Mouse (Mus musculus) bone marrow, adult 2 months (tissue): ENCODE data around the gene Olfr987.

Experiments used
- CTCF ChIP-seq: fragments of 200-500 bp; IDR thresholded peaks from 2 replicates; pipeline ENCODE4 v1.5.1; 2011; ENCODE audit warnings: low read length, control low read depth; ENCODE audit not compliant: control insufficient read depth, insufficient read depth
- POLR2A ChIP-seq: fragments of 200-500 bp; IDR thresholded peaks from 2 replicates; pipeline ENCODE4 v1.6.1; 2011; ENCODE audit warnings: low read depth, mild to moderate bottlenecking, control low read depth, low read length, borderline replicate concordance; ENCODE audit not compliant: control insufficient read depth

DNA sequence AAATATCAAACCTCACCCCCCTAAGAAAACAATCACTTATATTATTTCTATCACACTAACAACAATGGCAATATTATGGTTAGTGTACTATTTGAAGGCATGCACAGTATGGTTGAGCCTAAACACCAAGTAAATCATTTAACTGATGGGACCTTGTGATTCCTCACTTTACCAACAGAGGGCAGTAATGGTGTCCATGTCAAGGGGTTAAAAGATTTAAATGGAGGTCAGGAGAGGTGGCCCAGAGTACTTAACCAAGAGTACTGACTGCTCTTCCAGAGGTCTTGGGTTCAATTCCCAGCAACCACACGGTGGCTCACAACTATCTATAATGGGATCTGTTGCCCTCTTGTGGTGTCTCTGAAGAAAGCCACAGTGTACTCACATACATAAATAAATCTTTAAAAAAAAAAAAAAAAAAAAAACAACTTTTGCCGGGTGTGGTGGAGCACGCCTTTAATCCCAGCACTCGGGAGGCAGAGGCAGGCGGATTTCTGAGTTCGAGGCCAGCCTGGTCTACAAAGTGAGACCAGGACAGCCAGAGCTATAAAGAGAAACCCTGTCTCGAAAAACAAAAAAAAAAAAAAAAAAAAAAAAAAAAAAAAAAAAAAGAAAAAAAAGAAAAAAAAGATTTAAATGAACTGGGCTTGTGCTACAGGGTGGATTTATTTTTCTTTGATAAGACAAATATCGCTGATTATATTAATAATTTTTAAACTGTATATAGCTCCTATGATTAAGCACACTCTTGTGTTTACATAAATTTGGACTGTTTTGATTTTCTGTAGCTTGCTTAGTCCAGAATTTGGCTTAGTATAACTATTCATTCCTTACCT, 55.3 kb downstream of the Olfr987 start:
- no peak for TF ChIP-seq CTCF
- no peak for TF ChIP-seq POLR2A
